Mouse (Mus musculus) left cerebral cortex, adult 11 months (tissue): ENCODE results near the gene Otop3.
A peak's percentile ranks its signal among the peaks of the same experiment; 100 is the strongest.
"Not testable (repeated sequence)": the region's sequence is repeated elsewhere in the genome, so short reads cannot be mapped to it uniquely, and the experiment has no call there.

ENCODE experiments used
- DNase-seq: peaks from one replicate; pipeline ENCODE4 v3.0.0; 2022; ENCODE audit warnings: low spot score

Gene Otop3

GRCm38 (mm10) chr11:115366039-115366705 is 31.6 kb downstream of the Otop3 start:
- no peak for DNase-seq

GRCm38 (mm10) chr11:115366706-115367394 is 32.3 kb downstream of the Otop3 start:
- peak; percentile 72 for DNase-seq

- peak; percentile 79 for DNase-seq
These were observed 32.9 kb downstream of the Otop3 start, which contains the start of gene Hid1 for GRCm38 (mm10) chr11:115367395-115367944. Gene Hid1 (minus strand): TSS chr11:115367756.

- no peak for DNase-seq
These were observed 35.8 kb downstream of the Otop3 start for GRCm38 (mm10) chr11:115370368-115370767.

DNA sequence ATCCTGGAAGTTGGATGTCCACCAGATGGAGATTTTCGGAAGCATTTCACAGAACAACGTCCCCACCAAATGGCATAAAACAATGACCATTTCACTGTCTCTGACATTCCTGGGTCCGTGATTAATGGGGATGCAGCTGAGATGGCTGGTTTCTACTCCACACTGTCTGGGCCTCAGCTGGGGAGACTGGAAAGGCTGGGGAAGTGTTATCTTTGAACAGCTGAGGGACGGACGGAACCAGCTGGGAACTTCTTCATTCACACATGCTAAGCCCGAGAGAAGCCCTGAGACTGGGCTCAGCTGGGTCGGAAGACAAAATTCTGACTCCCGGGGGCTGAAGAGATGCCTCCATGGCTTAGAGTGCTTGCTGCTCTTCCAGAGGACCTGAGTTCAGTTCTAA is 36.8 kb downstream of the Otop3 start:
- no peak for DNase-seq

DNA sequence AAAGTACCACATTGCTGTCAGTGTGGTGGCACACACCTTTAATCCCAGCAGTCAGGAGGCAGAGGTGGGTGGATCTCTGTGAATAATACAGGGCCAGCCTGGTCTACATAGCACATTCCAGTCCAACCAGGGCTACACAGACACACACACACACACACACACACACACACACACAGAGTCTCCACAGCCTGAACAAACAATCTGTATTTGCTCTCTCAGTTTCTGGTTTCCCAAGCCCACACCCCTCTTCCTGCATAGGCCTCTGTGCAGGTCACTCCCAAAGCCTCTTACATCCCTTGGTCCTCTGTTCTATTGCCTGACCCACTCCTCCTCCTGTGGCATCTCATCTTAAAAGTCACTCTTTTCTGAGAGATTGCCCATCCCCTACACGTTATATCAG is 37.5 kb downstream of the Otop3 start:
- DNase-seq: no peak

GRCm38 (mm10) chr11:115372737-115373136 is 38.2 kb downstream of the Otop3 start:
- DNase-seq: no peak

DNA sequence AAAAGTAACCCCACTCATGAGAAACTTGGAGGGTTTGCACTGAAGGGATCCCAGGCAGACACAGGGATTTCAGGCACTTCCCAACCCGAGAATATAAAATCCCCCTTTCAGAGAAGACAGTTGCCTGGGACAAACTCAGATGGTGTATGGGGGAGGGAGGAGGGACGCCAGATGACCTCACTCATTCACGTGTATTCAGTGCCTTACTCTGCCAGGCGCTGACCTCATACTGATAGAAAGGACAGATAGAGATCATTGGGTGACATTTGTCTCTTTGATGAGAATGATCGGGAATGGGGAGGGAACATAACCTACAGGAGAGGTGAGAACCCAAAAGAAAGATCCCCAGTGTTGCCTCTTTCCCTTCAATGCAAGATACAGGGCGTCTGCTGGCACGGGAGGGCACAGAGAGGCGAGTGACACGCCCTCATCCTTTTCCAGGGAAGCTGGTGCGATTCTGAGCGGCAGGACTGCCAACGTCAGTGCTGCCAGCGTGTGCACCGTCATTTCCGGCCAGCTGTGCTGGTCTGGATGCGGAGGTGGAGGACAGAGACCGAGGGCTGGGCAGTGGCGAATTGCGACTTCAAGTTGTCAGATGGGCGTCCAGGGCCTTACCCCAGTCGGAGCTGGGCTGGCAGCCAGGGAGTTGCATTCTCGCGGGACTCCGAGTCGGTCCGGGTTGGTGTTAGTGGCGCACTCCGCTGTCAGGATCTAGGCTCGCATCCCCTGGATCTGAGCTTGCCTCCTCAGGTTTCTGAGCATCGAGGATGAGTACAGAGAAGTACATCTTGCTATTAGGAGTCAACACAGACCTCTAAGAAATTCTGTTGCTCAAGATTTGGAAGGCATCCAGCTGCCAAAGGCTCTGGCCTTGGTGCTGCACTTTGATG is 39.5 kb downstream of the Otop3 start:
- peak; percentile 72 for DNase-seq

DNA sequence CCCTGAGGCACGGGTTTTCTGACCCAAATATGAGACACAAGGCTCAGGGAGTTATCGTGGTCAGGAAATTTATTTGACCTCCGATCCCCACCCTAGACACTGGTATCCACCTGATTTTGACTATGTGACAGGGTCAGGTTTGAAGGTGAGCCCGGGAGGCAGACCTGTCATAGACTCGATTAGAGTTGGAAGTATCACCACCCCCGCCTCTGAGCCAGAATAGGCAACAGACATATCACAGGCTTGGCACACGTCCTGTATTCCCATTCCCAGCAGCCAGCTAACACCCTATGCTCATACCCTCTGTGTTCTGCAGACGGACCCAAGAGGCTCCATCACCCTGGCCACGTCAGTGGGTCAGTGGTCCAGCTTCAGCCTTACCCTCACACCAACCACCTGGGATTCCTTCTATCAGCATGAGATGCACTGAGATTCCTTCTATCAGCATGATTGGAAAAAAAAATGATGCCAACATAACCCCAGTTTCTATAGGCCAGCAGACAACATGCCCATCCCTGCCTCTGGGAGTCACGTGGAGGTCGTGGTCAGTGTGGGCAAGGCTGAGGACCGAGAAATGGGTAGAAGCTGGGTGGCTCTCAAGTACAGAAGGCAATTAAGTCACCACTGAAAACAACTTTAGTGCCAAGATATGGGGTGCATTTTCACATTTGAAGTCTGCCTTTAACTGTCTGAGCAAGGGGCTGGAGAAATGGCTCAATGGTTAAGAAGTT is 40.3 kb downstream of the Otop3 start:
- no peak for DNase-seq

DNA sequence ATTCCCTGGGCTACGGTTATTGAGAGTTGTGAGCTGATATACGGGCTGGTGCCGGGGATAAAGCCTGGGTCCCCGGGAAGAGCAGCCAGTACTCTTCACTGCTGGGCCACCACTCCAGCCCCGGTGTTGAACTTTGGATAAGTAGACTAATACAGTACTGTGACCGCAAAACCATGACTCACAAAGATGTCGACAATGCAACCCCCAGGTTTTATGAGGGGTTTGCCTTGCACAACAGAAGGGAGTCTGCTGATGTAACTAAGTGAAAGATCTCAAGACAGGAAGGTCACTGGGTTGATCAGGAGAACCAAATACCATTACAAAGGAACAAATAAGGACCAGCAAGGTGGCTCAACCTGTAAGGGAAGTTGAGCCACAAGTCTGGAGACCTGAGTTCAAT is 42.2 kb downstream of the Otop3 start:
- DNase-seq: no peak

DNA sequence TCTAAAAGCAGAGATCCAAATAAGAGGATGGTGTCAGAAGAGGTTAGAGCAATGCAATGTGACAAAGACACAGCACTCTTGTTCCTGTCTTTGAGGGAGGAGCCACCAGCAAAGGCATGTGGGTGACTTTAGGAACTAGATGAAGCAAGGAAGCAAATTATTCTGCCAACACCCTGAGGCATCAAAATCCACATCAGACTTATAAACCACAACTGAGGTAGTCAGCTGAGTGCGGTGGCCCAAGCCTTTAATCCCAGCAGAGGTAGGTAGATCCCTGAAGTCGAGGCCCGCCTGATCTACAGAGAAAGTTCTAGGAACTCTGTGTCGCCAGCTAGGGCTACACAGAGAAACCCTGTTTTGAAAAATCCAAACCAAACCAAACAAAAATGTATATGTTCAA is 42.7 kb downstream of the Otop3 start:
- DNase-seq: no peak

DNA sequence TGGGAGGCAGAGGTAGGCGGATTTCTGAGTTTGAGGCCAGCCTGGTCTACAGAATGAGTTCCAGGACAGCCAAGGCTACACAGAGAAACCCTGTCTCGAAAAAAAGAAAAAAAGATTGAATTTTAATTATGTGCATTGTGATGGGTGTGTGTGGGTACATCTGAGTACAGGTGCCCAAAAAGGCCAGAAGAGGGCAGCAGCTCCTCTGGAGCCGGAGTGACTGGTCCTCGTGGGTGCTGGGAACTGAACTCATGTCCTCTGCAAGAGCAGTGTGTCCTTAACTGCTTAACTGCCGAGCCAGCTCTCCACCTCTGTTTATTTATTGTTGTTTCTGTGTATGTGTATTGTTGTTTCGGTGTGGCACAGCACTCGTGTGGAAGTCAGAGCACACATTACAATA is 43.3 kb downstream of the Otop3 start:
- no peak for DNase-seq

- DNase-seq: no peak
These were observed 46.7 kb downstream of the Otop3 start for GRCm38 (mm10) chr11:115381276-115381675.

DNA sequence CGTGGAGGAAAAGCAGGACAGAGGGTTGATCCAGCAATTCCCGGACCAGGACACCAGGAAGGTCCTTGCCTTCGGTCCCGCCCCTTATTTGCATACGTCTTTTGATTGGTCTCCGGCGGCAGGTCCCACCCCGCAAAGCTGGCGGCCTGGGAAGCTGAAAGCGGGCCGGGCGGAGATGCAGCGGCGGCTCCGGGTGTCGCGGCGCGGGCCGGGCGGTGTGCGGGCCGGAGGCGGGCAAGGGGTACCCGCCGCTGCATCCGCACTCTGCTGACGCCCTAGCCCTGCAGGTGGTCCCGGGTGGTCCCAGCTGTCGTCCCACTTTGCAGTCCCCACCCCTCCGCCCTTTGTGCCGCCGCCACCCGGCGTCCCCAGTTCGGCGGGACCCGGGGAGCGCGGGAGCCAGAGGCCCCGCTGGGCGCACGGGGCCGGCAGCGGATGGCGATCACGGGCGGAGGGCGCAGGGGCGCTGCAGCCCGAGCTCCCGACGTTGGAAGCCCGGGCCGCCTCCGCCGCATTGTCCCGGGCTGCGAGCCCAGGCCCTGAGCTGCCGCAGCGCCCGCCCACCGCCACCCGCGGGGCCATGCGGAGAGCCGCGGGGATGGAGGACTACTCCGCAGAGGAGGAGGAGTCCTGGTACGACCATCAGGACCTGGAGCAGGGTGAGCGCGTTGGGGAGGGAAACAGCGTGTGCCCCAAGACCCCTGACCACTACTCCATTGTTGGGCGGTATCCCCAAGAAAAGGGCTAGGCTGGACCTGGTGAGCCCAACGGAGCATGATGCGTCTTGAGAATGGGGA is 47.4 kb downstream of the Otop3 start, which contains the start of gene Cdr2l:
Gene Cdr2l, plus strand, starts transcription at position 174 of the 797 bp plus-strand sequence.
- peak; percentile 83 for DNase-seq

- DNase-seq: no peak
These were observed 48.4 kb downstream of the Otop3 start for GRCm38 (mm10) chr11:115382891-115383290.

DNA sequence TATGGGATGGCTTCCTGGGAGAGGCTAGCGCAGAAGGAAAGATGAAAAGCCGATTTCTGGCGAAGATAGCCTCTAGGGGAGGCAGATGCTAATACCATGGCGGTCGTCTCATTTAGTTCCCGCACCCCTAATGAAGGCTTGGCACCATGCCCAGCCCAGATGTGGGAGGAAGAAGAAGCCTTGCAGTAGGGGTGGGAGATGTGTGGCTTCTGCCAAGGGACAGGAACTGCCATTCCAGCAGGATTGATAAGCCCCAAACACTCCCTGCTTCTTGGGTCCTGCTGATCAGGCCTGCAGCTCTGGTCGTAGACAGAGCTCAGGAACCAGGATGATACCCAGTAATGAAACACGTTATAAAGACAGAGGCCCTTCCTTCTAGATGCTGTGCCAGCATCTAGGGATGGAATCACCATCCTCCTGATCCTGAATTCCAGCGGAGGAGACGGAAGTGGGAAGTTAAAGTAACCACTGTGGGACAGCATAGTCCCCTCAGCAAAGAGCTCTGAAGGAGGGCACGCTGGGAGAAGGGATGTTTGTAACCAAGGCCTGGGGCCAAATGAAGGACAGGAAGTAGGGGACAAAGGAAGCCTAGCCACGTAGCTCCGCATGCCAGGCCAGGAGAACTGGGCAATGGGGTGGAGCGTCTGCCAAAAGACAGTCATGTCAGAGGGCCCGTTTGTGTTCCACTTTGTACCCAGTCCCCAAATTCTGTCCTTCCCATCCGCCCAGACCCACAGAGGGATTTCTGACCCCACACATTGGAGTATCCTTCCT is 49.4 kb downstream of the Otop3 start:
- DNase-seq: no peak

DNA sequence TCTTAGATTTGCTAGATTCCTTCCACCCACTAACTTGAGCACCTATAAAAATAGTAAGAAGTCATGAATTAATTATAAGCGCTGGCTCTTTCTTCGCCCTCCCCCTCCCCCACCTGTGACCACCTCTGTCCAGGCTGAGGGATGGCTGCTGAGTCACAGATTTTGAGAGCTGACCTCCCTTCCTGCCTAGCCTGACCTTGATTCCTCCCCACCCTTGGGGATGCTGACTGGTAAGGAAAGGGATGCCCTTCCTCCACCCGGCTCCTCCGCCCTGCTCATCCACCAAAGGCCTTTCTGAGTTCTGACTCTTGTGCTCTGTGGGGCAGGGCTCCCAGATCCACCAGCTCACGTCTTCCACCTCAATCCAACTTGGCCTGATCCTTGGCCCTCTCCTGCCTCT is 50.1 kb downstream of the Otop3 start:
- no peak for DNase-seq

- DNase-seq: not testable (repeated sequence)
These were observed 52.3 kb downstream of the Otop3 start for GRCm38 (mm10) chr11:115386859-115387258.

DNA sequence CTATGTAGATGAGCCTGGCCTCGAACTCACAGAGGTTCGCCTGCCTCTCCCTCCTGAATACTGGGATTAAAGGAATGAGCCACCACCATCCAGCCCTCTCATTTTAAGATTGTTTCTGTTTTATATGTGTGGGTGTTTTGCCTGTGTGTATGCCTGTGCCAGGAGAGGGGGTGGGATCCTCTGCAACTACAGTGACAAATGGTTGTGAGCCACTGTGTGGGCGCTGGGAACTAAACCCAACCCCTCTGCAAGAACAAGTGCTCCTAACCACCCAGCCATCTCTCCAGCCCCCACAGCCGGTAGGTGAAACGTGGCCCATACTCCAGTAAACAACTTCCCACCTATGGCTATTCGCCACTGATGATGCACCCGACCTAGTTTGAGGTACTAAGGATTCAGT is 56.8 kb downstream of the Otop3 start:
- no peak for DNase-seq

GRCm38 (mm10) chr11:115393721-115394325 is 59.3 kb downstream of the Otop3 start:
- no peak for DNase-seq
